Mouse (Mus musculus) CH12.LX (cell line): ENCODE data around the gene Slc7a8.

Source experiments
- CTCF ChIP-seq, 2 experiments: IDR thresholded peaks in 1 of 2; conservative IDR thresholded peaks in 1 of 2; 2 replicates each; pipeline ENCODE4 v1.5.1; 2011 to 2012; ENCODE audit warnings: low read depth in 2 of 2, low read length in 2 of 2, improper control_type of control experiment in 1 of 2, inconsistent platforms in 1 of 2, mild to moderate bottlenecking in 1 of 2, moderate library complexity in 1 of 2
- EP300 ChIP-seq: IDR thresholded peaks from 2 replicates; pipeline ENCODE4 v1.6.1; 2011; ENCODE audit warnings: low read length, improper control_type of control experiment
- NRF1 ChIP-seq: IDR thresholded peaks from 2 replicates; pipeline ENCODE4 v1.6.1; 2014; ENCODE audit warnings: low read depth, mild to moderate bottlenecking, inconsistent platforms, low read length, improper control_type of control experiment, moderate library complexity
- POLR2A ChIP-seq: IDR thresholded peaks from 2 replicates; pipeline ENCODE4 v1.6.1; 2011; ENCODE audit warnings: low read depth, mild to moderate bottlenecking, improper control_type of control experiment, low read length
- UBTF ChIP-seq: IDR thresholded peaks from 2 replicates; pipeline ENCODE4 v1.6.1; 2012; ENCODE audit warnings: low read depth, mild to moderate bottlenecking, inconsistent platforms, low read length, improper control_type of control experiment, moderate library complexity

DNA sequence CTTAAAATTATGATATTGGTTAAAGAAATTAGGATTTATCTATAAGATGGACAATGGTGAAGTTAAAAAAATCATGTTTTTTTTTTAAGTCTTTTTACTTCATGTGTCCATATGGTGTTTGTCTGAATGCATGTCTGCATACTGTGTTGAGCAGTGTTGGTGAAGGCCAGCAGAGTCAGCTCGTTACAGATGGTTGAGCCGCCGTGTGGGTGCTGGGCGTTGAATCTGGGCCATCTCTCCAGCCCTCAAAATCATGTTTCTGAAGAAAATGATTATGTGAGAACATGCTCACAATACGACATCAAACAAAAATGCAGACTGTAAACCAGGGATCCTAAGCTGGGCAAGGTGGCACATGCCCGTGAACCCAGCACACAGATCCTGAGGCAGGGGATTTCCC lies 51.4 kb downstream of the Slc7a8 start:
- TF ChIP-seq POLR2A, result no peak
- no peak for TF ChIP-seq NRF1
- no peak for TF ChIP-seq CTCF (conservative IDR thresholded peaks at IDR 0.05 in 1 of 2, IDR thresholded peaks at IDR 0.05 in 1 of 2; ENCODE audit: low read depth in 2 of 2, low read length in 2 of 2)
- TF ChIP-seq EP300, result no peak
- no peak for TF ChIP-seq UBTF
